Mouse (Mus musculus) large intestine, adult 2 months (tissue): ENCODE data around the gene Txndc11. TPM values are rescaled to one million over a fixed set of nuclear protein-coding genes. Genes with fewer than 3 reads are reported as not detected.
A peak's percentile ranks its signal among the peaks of the same experiment; 100 is the strongest.
"Not testable (repeated sequence)": the region's sequence is repeated elsewhere in the genome, so short reads cannot be mapped to it uniquely, and the experiment has no call there.

Source experiments
- DNase-seq: peaks from one replicate; pipeline ENCODE4 v3.0.0-alpha.2; 2012; ENCODE audit warnings: low read depth, low spot score
- WGBS: fragments of 180-500 bp; shearing (Covaris S2); methylation state at CpG from one replicate; pipeline ENCODE4 v1.1.7; 2018; 5-methylcytosine and 5-hydroxymethylcytosine counted together
- polyA plus RNA-seq: library from polyadenylated mRNA; depleted of rRNA; stranded (reverse); fragments of >200 nt; gene quantifications from 2 replicates; pipeline ENCODE4 v1.2.3, GENCODE M21; 2012; rRNA removed

Txndc11 gene
- polyA plus RNA-seq = 35.9 and 45.2 TPM in 2 replicates

GRCm38 (mm10) chr16:11134348-11135344, at the start of gene Txndc11:
Txndc11 (minus strand) TSS chr16:11134650.
- DNase-seq = peak; percentile 95

GRCm38 (mm10) chr16:11177404-11177803, 43.0 kb upstream of the Txndc11 start:
- no peak for DNase-seq
- WGBS = 67% methylated on average over 2 of the region's 2 CpGs

More at GRCm38 (mm10) chr16:11134348-11135344, at the start of gene Txndc11:
- WGBS = under 1% methylated on average over 80 of the region's 80 CpGs

GRCm38 (mm10) chr16:11176884-11177244, 42.4 kb upstream of the Txndc11 start:
- DNase-seq = no peak
- WGBS = 2% methylated on average over 4 of the region's 4 CpGs

GRCm38 (mm10) chr16:11176208-11176883, 41.9 kb upstream of the Txndc11 start, which contains the start of gene Zc3h7a:
Zc3h7a (minus strand) TSS chr16:11176393.
- DNase-seq = peak; percentile 59
- WGBS = under 1% methylated on average over 57 of the region's 57 CpGs

- under 1% methylated on average over 71 of the region's 72 CpGs for WGBS
These were observed 41.2 kb upstream of the Txndc11 start for GRCm38 (mm10) chr16:11175489-11176207.

GRCm38 (mm10) chr16:11175100-11175488, 40.6 kb upstream of the Txndc11 start:
- peak; percentile 28 for DNase-seq
- under 1% methylated on average over 9 of the region's 9 CpGs for whole genome bisulfite sequencing

More at GRCm38 (mm10) chr16:11175489-11176207, 41.2 kb upstream of the Txndc11 start:
- DNase-seq = peak; percentile 58

GRCm38 (mm10) chr16:11174671-11175081, 40.2 kb upstream of the Txndc11 start:
- peak; percentile 36 for DNase-seq

GRCm38 (mm10) chr16:11171679-11172078, 37.2 kb upstream of the Txndc11 start:
- WGBS = 88% methylated on average over 6 of the region's 6 CpGs
- no peak for DNase-seq

More at GRCm38 (mm10) chr16:11174671-11175081, 40.2 kb upstream of the Txndc11 start:
- WGBS = 5% methylated on average over 10 of the region's 10 CpGs

- 81% methylated on average over 2 of the region's 2 CpGs for WGBS
- DNase-seq = no peak
These were observed 32.0 kb upstream of the Txndc11 start for GRCm38 (mm10) chr16:11166431-11166830.

- WGBS = 54% methylated on average over 3 of the region's 3 CpGs
- no peak for DNase-seq
These were observed 30.3 kb upstream of the Txndc11 start for GRCm38 (mm10) chr16:11164695-11165255.

- 66% methylated on average over 3 of the region's 3 CpGs for WGBS
- DNase-seq = not testable (repeated sequence)
These were observed 23.3 kb upstream of the Txndc11 start for GRCm38 (mm10) chr16:11157721-11158120.

- no peak for DNase-seq
These were observed 20.1 kb upstream of the Txndc11 start for GRCm38 (mm10) chr16:11154500-11154899.

- WGBS = 26% methylated on average over 56 of the region's 56 CpGs
- DNase-seq = not testable (repeated sequence)
These were observed 9.4 kb upstream of the Txndc11 start for GRCm38 (mm10) chr16:11143706-11144483.

GRCm38 (mm10) chr16:11133476-11134347, 738 bp downstream of the Txndc11 start:
- under 1% methylated on average over 34 of the region's 34 CpGs for WGBS
- DNase-seq = peak; percentile 8

- 7% methylated on average over 2 of the region's 2 CpGs for WGBS
- DNase-seq = peak; percentile 8
These were observed 1.6 kb downstream of the Txndc11 start for GRCm38 (mm10) chr16:11132839-11133238.

GRCm38 (mm10) chr16:11128301-11128700, 6.1 kb downstream of the Txndc11 start:
- no peak for DNase-seq
- WGBS = 85% methylated on average over 11 of the region's 11 CpGs

- WGBS = 89% methylated on average over 2 of the region's 2 CpGs
- no peak for DNase-seq
These were observed 9.1 kb downstream of the Txndc11 start for GRCm38 (mm10) chr16:11125371-11125770.

- WGBS = 87% methylated on average over 1 of the region's 1 CpGs
- no peak for DNase-seq
These were observed 10.3 kb downstream of the Txndc11 start for GRCm38 (mm10) chr16:11124110-11124509.
